ENCODE assay signal across 17 mouse cellular contexts in genomic region chr16:34119844-34120243, GRCm38 (mm10).
DNase-seq lines count a peak whose midpoint lies in the region; ATAC-seq and TF ChIP-seq lines count a peak whose summit lies in the region.
"Had no signal": no experiment of that assay in that cellular context is flagged by ENCODE, and none has a peak within 500 bp of the region (broad histone marks: within the 10 kb centered on the region; RNA-seq: fewer than 3 reads in every experiment).

No protein-coding gene starts in this region.

- no peak for ATAC-seq in liver, embryonic 12.5 days
- ATAC-seq in intestine, postnatal 0 days = peak; percentile 78
- ATAC-seq: CD4-positive, CD25-positive, alpha-beta regulatory T cell, adult 4 months; forebrain, embryonic 14.5 days; forebrain, postnatal 0 days had no signal

- no peaks in the 10 kb centered on the region for H3K4me1 ChIP-seq in liver, adult 2 months (ENCODE audit: control insufficient read depth, insufficient read depth, low read length)
- no peaks in the 10 kb centered on the region for H3K4me1 ChIP-seq in liver, embryonic 12.5 days
- no peaks in the 10 kb centered on the region for H3K4me1 ChIP-seq in intestine, postnatal 0 days (replicated peaks; ENCODE audit: control insufficient read depth, insufficient read depth, low read length)
- peaks cover 7% of the 10 kb centered on the region; the same call in 1 of the 2 replicates for H3K4me1 ChIP-seq in small intestine, adult 2 months (ENCODE audit: control insufficient read depth, insufficient read depth, insufficient read length, low read length)
- H3K4me1 ChIP-seq in forebrain, embryonic 10.5 days = no peaks in the 10 kb centered on the region
- H3K4me1 ChIP-seq: heart, embryonic 10.5 days; heart, embryonic 13.5 days; hindbrain, embryonic 15.5 days had no signal

- H3K4me3 ChIP-seq in liver, adult 2 months (ENCODE audit: insufficient read depth, low read depth, low read length) = no peak overlapping the region
- no peak overlapping the region for H3K4me3 ChIP-seq in liver, embryonic 12.5 days
- no peak overlapping the region for H3K4me3 ChIP-seq in intestine, postnatal 0 days (ENCODE audit: low read depth, low read length)
- peak overlapping the region; percentile 53 for H3K4me3 ChIP-seq in small intestine, adult 2 months (ENCODE audit: low read depth, low read length)
- H3K4me3 ChIP-seq in forebrain, embryonic 10.5 days = no peak overlapping the region
- H3K4me3 ChIP-seq: gastrocnemius, adult 2 months; heart, embryonic 10.5 days; heart, embryonic 13.5 days; hindbrain, embryonic 15.5 days had no signal

- H3K9me3 ChIP-seq in liver, embryonic 12.5 days (replicated peaks) = no peaks in the 10 kb centered on the region
- no peaks in the 10 kb centered on the region for H3K9me3 ChIP-seq in intestine, postnatal 0 days (ENCODE audit: control insufficient read depth)
- H3K9me3 ChIP-seq in forebrain, embryonic 10.5 days = no peaks in the 10 kb centered on the region
- H3K9me3 ChIP-seq: heart, embryonic 10.5 days; heart, embryonic 13.5 days; hindbrain, embryonic 15.5 days had no signal

- no peak overlapping the region for H3K27ac ChIP-seq in liver, adult 2 months (replicated peaks; ENCODE audit: insufficient read depth, low read depth, low read length)
- H3K27ac ChIP-seq in liver, embryonic 12.5 days = no peak overlapping the region
- H3K27ac ChIP-seq in intestine, postnatal 0 days (ENCODE audit: low read depth, low read length) = no peak overlapping the region
- H3K27ac ChIP-seq in small intestine, adult 2 months (ENCODE audit: insufficient read depth, low read depth, low read length) = peak overlapping the region; percentile 99
- H3K27ac ChIP-seq in forebrain, embryonic 10.5 days = no peak overlapping the region
- H3K27ac ChIP-seq: gastrocnemius, adult 2 months; heart, embryonic 10.5 days; heart, embryonic 13.5 days; hindbrain, embryonic 15.5 days had no signal

- no peak overlapping the region for H3K9ac ChIP-seq in liver, adult 2 months (ENCODE audit: low read depth, low read length)
- H3K9ac ChIP-seq in liver, embryonic 12.5 days = no peak overlapping the region
- H3K9ac ChIP-seq in intestine, postnatal 0 days (ENCODE audit: low read depth, low read length) = no peak overlapping the region
- H3K9ac ChIP-seq: forebrain, postnatal 0 days; heart, embryonic 13.5 days; hindbrain, embryonic 15.5 days had no signal

- peak; percentile 13 for DNase-seq in liver, adult 2 months (ENCODE audit: extremely low read depth, low read depth, low spot score)
- no peak for DNase-seq in forebrain, embryonic 10.5 days (ENCODE audit: extremely low spot score, low spot score)
- DNase-seq in spleen, postnatal 10 days (ENCODE audit: low spot score in 2 of 2) = no peak
- DNase-seq: adrenal gland, postnatal 14 days; gastrocnemius, adult 2 months; gastrocnemius, postnatal 14 days; heart, postnatal 14 days; heart, postnatal 4 days had no signal

- H3K36me3 ChIP-seq in liver, adult 2 months (ENCODE audit: control insufficient read depth, insufficient read depth, low read length) = no peaks in the 10 kb centered on the region
- no peaks in the 10 kb centered on the region for H3K36me3 ChIP-seq in liver, embryonic 12.5 days
- no peaks in the 10 kb centered on the region for H3K36me3 ChIP-seq in intestine, postnatal 0 days (ENCODE audit: control insufficient read depth, insufficient read depth)
- peaks cover 4% of the 10 kb centered on the region; the same call in 1 of the 2 replicates for H3K36me3 ChIP-seq in small intestine, adult 2 months (ENCODE audit: control insufficient read depth, insufficient read depth, low read length)
- no peaks in the 10 kb centered on the region for H3K36me3 ChIP-seq in forebrain, embryonic 10.5 days (replicated peaks)
- H3K36me3 ChIP-seq: heart, embryonic 10.5 days had no signal

- TF ChIP-seq POLR2A in liver, adult 2 months (IDR thresholded peaks at IDR 0.05; ENCODE audit: extremely low read depth, insufficient read depth, low read length) = no peak
- TF ChIP-seq POLR2A in small intestine, adult 2 months (IDR thresholded peaks at IDR 0.05; ENCODE audit: low read depth, low read length) = peak; percentile 45; the same call in 1 of the 2 replicates

- WGBS in liver, adult 2 months = 84% methylated on average over 7 of the region's 7 CpGs
- 67% methylated on average over 7 of the region's 7 CpGs for WGBS in liver, embryonic 12.5 days (ENCODE audit: insufficient replicate concordance)
- WGBS in intestine, postnatal 0 days = 48% methylated on average over 7 of the region's 7 CpGs
- 32% methylated on average over 7 of the region's 7 CpGs for WGBS in small intestine, adult 2 months
- WGBS in forebrain, embryonic 10.5 days = 88% methylated on average over 7 of the region's 7 CpGs

- H3K79me2 ChIP-seq in liver, adult 2 months (ENCODE audit: control insufficient read depth, insufficient read depth, low read length) = no peaks in the 10 kb centered on the region

- no peaks in the 10 kb centered on the region for H3K27me3 ChIP-seq in liver, adult 2 months (ENCODE audit: control insufficient read depth, insufficient read depth, low read length)
- H3K27me3 ChIP-seq in liver, embryonic 12.5 days (replicated peaks) = peaks cover 16% of the 10 kb centered on the region; the same call in 1 of the 2 replicates
- H3K27me3 ChIP-seq in intestine, postnatal 0 days (replicated peaks; ENCODE audit: control insufficient read depth, insufficient read depth, low read length) = peaks cover 29% of the 10 kb centered on the region
- no peaks in the 10 kb centered on the region for H3K27me3 ChIP-seq in small intestine, adult 2 months (ENCODE audit: control insufficient read depth, insufficient read depth, low read length)
- H3K27me3 ChIP-seq in forebrain, embryonic 10.5 days (ENCODE audit: poor library complexity, severe bottlenecking) = no peaks in the 10 kb centered on the region
- H3K27me3 ChIP-seq: heart, embryonic 13.5 days; hindbrain, embryonic 15.5 days had no signal

- TF ChIP-seq CTCF in liver, adult 2 months (IDR thresholded peaks at IDR 0.05; ENCODE audit: low read depth, low read length) = no peak
- TF ChIP-seq CTCF in intestine, postnatal 0 days (IDR thresholded peaks at IDR 0.05; ENCODE audit: low read depth) = no peak
- no peak for TF ChIP-seq CTCF in small intestine, adult 2 months (IDR thresholded peaks at IDR 0.05; ENCODE audit: extremely low read depth, insufficient read length, insufficient replicate concordance, low read depth, low read length)

- no peak overlapping the region for H3K4me2 ChIP-seq in liver, embryonic 12.5 days
- no peak overlapping the region for H3K4me2 ChIP-seq in intestine, postnatal 0 days (replicated peaks; ENCODE audit: low read depth)
- H3K4me2 ChIP-seq: heart, embryonic 13.5 days; hindbrain, embryonic 15.5 days had no signal
